Mouse (Mus musculus) left cerebral cortex, postnatal 10 days (tissue): ENCODE measurements around the gene 1700037H04Rik. TPM values are rescaled to one million over a fixed set of nuclear protein-coding genes. Genes with fewer than 3 reads are reported as not detected.

Experiments used
- DNase-seq, 2 experiments: peaks; one replicate each; pipeline ENCODE4 v3.0.0; 2021 to 2022; ENCODE audit warnings: low spot score in 2 of 2, mixed read lengths in 1 of 2; ENCODE audit errors: extremely low spot score in 1 of 2
- intact Hi-C: fragments of 180-260 bp; cut with DNase I; formaldehyde crosslinking; loops from one replicate; pipeline ENCODE4 v1.15.1; 2025
- total RNA-seq, 2 experiments: library from RNA; stranded (reverse); gene quantifications; 2 replicates each; pipeline ENCODE4 v1.2.3; 2021

The 1700037H04Rik gene
- 10 to 100 TPM; 69.3 to 74.2 TPM for total RNA-seq

- DNase-seq: peak; percentile 97 to 99
- intact Hi-C loops: loop anchor here (5.0 kb wide), 1 partner anchor 63 kb away; no protein-coding TSS in a partner anchor
Measured at GRCm38 (mm10) chr2:131159938-131160581, at the start of gene 1700037H04Rik. 1700037H04Rik (minus strand) TSS chr2:131160081.

DNA sequence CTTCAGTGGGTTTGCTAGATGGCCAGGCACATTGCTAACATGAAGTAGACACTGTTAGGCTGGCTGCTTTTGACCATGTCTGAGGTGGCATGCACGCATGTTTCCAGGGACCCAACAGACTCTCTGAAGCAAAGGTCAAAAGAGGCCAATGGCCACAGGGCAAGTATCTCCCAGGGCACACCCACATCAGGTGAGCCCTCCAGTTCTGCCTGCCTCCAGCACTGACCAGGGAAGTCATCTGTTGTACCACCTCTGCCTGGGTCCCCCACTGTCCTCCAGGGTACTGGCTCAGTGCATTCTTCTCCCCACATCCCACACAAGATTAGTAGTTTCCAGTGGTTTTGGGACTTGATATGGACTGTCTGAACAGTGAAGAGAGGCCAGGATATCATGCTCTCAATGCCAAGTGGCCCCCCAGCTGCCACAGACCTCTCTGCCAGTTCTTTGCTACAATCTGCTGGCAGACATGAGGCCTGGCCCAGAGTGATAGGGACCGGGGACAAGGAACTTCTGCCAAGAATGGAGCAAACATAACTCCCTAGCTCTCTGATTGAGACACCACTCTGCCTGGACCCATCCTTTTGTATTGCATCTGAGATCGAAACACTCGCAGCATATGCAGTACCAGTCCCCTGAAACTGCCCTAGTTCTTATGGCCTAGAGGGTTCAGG, 49.4 kb upstream of the 1700037H04Rik start:
- intact Hi-C loops: no loop called here

DNA sequence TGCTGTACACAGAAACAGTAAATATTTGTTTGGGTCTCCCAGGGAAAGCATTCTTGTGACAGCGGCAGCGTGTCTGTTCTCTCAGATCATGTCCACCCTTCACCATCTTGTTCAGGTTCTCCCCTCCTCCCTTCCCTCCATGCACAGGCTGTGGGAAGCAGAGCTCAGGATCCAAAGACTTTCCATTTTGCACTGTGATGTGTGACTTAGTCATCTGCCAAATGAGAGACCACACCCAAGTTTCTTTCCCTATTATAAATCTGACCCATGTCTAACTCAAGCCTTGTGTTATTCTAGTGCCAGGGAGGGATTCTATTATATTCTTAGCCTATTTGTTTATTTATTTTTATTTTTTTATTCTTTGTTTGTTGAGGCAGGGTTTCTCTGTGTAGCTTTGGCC, 48.5 kb upstream of the 1700037H04Rik start:
- intact Hi-C loops: no loop called here

More for the DNA sequence above, 49.4 kb upstream of the 1700037H04Rik start:
- DNase-seq: no peak

GRCm38 (mm10) chr2:131206778-131207177, 46.9 kb upstream of the 1700037H04Rik start, which contains the start of gene Ap5s1:
Ap5s1 (plus strand) TSS chr2:131207078.
- DNase-seq: no peak
- intact Hi-C loops: no loop called here

More for the DNA sequence above, 48.5 kb upstream of the 1700037H04Rik start:
- DNase-seq: no peak

GRCm38 (mm10) chr2:131205521-131206182, 45.8 kb upstream of the 1700037H04Rik start:
- no peak for DNase-seq
- intact Hi-C loops: no loop called here

- intact Hi-C loops: no loop called here
- DNase-seq: peak; percentile 54 to 95
Measured at GRCm38 (mm10) chr2:131204410-131204981, 44.6 kb upstream of the 1700037H04Rik start.

- intact Hi-C loops: no loop called here
- DNase-seq: no peak
Measured at GRCm38 (mm10) chr2:131203816-131204409, 44.0 kb upstream of the 1700037H04Rik start.

DNA sequence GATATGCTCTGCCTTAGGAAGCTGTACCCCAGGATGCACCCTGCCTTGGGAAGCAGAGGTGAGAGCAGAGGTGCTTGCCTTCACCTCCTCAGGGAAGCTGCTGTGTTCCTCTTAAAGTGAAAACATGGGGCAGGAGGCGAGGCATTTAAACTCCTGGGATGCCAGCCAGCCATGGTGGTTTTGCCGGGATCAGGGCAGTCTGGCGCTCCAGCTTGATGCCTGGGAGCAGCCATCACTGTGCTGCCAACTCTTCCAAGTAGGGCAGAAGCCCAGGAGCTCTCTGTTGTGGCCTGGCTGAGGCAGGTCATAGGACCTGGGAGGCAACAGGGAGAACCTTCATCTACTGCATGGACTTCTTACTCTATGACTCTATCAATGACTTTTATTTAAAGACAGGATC, 41.4 kb upstream of the 1700037H04Rik start:
- intact Hi-C loops: no loop called here
- DNase-seq: no peak

DNA sequence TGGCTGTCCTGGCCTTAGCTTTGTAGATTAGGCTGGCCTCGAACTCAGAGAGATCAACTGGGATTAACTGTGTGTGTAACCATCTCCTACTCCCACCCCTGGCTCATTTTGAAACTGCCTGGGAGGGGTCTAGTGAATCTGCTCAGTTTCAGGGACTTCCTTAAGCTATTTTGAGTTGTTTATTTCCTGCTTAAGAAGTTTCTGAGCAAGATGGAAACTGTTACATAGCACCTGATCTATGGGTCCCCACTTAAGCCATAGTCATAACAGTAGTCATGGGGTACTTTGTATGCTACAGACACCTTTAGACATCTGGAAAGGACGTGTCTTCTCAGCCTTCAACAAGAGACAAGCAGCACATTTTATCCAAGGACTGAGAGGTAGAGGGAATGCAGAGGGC, 40.8 kb upstream of the 1700037H04Rik start:
- DNase-seq: no peak
- intact Hi-C loops: no loop called here

- intact Hi-C loops: no loop called here
- DNase-seq: no peak
Measured at GRCm38 (mm10) chr2:131196606-131197316, 36.9 kb upstream of the 1700037H04Rik start.

- intact Hi-C loops: no loop called here
- no peak for DNase-seq
Measured at GRCm38 (mm10) chr2:131191005-131191390, 31.1 kb upstream of the 1700037H04Rik start.

DNA sequence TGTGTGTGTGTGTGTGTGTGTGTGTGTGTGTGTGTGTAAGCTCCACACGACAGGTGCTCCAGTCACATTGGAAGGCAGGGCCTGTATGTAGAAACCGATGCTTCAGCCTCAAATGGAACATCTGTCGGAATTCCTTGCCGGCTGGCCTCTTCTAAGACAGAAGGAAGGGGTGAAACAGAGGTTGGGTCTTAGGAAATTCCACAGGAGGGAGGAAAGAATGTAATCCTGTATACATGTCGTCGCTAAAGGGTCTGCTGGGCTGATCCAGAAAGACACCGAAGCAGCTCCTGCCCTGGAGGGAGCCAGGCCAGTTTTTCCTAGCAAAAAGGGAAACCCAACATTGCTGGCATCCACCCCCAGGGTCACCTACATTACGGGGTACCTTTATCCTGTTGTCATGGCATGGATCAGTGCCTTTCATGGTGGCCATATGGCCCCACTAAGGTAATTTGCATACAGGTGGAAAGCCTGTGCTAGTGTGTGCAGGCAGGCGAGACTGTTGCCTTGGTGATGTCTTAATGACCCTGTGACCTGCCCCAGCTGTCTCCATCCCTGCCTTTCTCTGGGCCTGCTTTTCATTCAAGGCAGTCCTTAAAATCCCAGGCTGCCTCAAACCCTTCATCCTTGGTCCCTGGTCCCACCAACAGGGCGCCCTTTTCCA, 30.6 kb upstream of the 1700037H04Rik start:
- DNase-seq: no peak
- intact Hi-C loops: no loop called here

DNA sequence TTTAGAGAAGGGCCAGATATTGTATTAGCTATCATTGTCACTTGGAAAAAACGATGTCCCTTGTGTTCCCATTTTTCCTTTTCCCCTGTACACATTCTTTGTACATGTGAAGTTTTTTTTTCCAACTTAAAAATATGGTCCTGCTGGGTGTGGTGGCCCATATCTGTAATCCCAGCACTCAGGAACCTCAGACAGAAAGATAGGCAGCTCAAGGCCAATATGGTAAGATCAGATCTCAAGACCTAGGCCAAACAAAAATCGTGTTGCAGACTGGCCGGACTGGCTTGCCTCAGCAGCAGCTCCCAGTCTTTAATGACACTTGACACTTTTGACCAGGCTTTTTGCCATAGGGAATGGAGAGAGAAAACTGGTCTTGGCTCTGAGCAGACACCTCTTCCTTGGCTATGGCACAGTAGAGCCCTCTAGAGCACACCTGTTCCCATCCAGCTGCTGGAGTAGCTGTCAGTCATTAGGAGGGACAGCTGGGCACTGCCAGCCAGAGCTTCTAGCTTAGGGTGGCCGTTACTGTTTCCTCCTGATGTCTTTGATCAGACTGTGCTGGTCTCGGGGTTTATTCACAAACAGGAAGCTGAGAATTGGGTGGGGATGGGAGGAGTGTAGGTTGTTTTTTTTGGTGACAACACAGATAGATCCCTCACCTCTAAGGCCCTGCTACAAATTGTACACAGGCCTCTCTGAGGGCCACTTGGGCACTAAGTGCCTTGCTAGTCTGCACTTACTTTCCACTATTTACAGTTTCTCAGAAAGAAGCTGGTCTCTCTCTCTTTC, 29.8 kb upstream of the 1700037H04Rik start:
- no peak for DNase-seq
- intact Hi-C loops: no loop called here

DNA sequence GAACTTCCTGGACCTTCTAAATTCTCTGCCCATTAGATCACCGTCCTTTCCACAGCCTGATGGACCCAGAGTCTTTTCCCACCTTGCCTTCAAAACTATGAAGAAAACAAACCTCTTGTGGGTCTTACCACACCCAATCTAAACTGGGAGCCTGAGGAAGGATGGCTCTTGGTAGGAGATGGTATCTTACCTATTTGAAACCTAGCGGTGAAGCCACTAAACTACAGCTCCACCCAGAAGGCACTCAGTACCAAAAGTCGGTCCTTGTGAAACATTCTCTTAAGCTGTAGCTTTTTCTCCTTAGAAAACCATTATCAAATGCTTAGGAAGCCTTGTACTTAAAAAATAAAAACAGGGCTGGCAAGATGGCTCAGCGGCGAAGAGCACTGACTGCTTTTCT, 28.4 kb upstream of the 1700037H04Rik start:
- intact Hi-C loops: no loop called here
- no peak for DNase-seq

DNA sequence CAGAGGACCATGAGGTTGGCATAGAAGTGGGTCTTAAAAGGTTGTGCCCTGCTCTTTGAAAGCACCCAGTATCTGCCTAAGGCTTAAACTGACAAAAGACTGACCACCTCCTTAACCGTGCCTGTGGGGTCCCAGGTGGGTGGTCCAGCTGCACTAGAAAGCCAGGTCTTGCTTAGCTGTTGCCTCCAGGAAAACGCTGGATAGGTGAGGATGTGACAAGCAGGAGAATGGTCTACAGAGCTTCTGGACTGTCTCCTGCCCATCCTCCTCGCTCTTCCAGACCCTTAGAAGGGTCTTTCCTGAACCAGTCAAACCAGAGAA, 27.7 kb upstream of the 1700037H04Rik start:
- intact Hi-C loops: no loop called here
- no peak for DNase-seq

- intact Hi-C loops: no loop called here
- peak; percentile 59 to 91 for DNase-seq
Measured at GRCm38 (mm10) chr2:131186771-131187601, 27.1 kb upstream of the 1700037H04Rik start, which contains the start of the genes Cdc25b and Spef1. Cdc25b (plus strand) TSS chr2:131186949. Spef1 (minus strand) TSS chr2:131187282.

- intact Hi-C loops: no loop called here
Measured at GRCm38 (mm10) chr2:131186343-131186742, 26.5 kb upstream of the 1700037H04Rik start.

More at GRCm38 (mm10) chr2:131186343-131186742, 26.5 kb upstream of the 1700037H04Rik start:
- DNase-seq: no peak
